Mouse (Mus musculus): Measurements from ENCODE around the gene Mill1. TPM values are rescaled to one million over a fixed set of nuclear protein-coding genes. Genes with fewer than 3 reads are reported as not detected.
"Not testable (repeated sequence)": the region's sequence is repeated elsewhere in the genome, so short reads cannot be mapped to it uniquely, and the experiment has no call there.

Mill1 gene
- not detected for total RNA-seq (2021)

DNA sequence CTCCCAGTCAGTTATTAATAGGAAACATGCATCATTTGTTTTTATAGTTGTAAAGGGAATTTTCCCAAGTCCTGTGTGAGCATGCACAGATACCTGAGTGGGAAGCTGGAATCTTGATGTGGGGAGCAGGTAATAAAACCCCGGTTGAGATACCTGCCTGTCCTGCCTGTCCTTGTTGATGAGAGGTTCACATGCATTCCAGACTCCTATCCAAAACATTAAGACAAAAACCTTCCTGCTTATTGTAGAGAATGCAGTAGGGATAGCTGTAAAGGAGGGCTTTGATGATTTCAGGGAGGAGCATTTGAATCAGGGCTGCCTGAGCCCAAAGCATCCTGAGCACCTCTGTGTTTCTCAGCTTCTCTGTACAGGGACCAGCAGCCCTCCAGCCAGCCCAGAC is at the start of gene Mill1:
TSS of gene Mill1 (plus strand) at position 301 of the 400 bp plus-strand sequence.
- no peak for DNase-seq

DNA sequence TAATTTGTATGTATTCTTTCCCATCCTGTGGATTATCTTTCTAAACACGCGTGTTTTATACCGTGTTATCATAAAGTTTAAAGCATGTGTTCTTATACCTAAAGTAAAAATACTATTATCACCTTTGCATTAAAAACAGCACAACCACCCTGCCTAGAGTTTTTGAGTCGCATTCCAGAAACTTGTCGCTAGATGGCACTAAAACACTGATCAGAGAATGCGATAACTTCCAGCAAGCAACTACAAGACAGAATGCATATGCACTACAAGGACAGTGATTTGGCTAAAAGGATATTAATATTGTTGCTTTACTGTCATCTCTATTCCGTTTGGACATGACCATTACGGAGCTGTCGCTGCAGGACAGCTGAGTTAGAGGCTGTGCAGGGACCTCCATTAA is 34.2 kb upstream of the Mill1 start:
- no peak for DNase-seq

DNA sequence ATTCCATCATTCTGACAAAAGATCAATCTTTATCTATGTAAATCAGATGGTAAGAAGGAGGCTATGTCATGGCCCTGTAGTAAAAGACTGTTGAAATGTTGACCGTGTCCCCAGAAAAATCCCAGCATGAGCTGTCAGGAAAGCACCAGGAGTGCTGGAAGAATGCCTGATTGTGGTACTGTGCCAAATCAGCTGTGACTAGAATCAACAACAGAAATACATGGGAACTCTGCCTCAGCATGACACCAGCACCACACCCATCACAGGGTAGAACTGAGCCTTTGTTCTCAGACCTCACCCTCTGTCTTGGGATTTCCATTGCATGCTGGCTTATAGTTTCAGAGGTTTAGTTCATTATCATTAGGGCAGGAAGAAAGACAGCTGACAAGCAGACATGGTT is 30.4 kb upstream of the Mill1 start:
- no peak for DNase-seq

DNA sequence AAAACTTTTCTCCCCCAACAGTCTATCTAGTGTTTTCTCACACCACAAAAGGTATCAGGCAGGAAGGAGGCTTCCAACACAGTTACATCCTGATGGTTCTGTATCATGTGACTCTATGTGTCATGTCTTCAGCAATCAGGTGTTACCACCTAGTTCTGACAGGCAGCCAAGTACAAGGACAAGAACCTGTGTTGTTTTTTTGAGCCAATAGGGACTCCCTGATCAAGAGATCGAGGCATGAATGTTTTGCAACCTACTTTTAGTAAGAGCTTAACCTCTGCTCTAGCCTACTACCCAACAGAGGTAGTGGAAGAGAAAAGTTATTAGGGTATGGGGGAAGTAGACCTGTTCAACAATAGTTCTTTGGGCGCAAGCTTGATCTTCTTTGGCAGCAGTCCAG is 6.6 kb upstream of the Mill1 start:
- DNase-seq: no peak

DNA sequence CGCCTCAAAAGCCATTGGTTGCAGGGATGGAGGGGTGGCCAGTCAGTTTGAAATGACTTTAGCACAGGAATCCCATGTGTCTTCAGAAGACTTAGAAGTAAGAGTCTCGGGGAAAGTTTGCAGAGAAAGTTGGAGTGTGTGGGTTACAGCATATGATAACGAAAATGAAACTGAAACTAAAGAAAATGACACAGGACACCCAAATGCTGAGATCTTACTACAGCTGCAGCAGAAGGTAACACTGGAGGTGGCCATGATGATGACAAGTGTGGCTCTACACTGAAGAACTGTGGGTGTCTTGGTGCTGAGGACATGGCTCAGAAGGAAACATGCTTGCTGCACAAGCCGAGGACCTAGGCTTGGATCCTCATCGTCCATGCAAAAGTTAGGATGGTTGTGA is 3.9 kb upstream of the Mill1 start:
- DNase-seq: no peak

GRCm38 (mm10) chr7:18243959-18244573 is 1.1 kb upstream of the Mill1 start:
- DNase-seq: not testable (repeated sequence)

- DNase-seq: no peak
These were observed 15.1 kb downstream of the Mill1 start for GRCm38 (mm10) chr7:18260219-18260618.

GRCm38 (mm10) chr7:18265089-18265488 is 19.9 kb downstream of the Mill1 start:
- no peak for DNase-seq

Other genes with a start within 250 kb of the Mill1 start
- gene Ceacam13, start 235.5 kb upstream of the Mill1 start, total RNA-seq (2021): not detected
- gene Ceacam12, start 179.4 kb upstream of the Mill1 start, total RNA-seq (2021): not detected
- not detected for gene Igfl3, start 68.9 kb upstream of the Mill1 start, total RNA-seq (2021)
- gene Psg18, start 109.7 kb downstream of the Mill1 start, total RNA-seq (2021): not detected
- not detected for gene Psg28, start 186.7 kb downstream of the Mill1 start, total RNA-seq (2021)
- not detected for gene Psg26, start 238.8 kb downstream of the Mill1 start, total RNA-seq (2021)

Measured in heart, postnatal 4 days (tissue).